Mouse (Mus musculus) intestine, postnatal 0 days (tissue): ENCODE results near the gene Icam1. TPM values are rescaled to one million over a fixed set of nuclear protein-coding genes. Genes with fewer than 3 reads are reported as not detected.
A peak's percentile ranks its signal among the peaks of the same experiment; 100 is the strongest.

ENCODE experiments used
- ATAC-seq: fragments of 200-750 bp; cut with Nextera tagmentation; 2 replicates; pipeline ENCODE4 v1.8.0; 2017; ENCODE audit warnings: mild to moderate bottlenecking, moderate TSS enrichment, moderate library complexity
- H3K27ac ChIP-seq: fragments of 300-500 bp; sonication (generic); 2 replicates; pipeline ENCODE4 v1.5.1; 2014; ENCODE audit warnings: mild to moderate bottlenecking, low read depth, low read length, moderate library complexity
- H3K27me3 ChIP-seq: fragments of 300-500 bp; sonication (generic); replicated peaks from 2 replicates; pipeline ENCODE4 v1.6.1; 2014; ENCODE audit warnings: low read length, mixed read lengths; ENCODE audit not compliant: control insufficient read depth, insufficient read depth
- H3K36me3 ChIP-seq: fragments of 300-500 bp; sonication (generic); 2 replicates; pipeline ENCODE4 v1.6.1; 2014; ENCODE audit warnings: mild to moderate bottlenecking, moderate library complexity; ENCODE audit not compliant: control insufficient read depth, insufficient read depth
- H3K4me1 ChIP-seq: fragments of 300-500 bp; sonication (generic); replicated peaks from 2 replicates; pipeline ENCODE4 v1.6.1; 2014; ENCODE audit warnings: antibody characterized with exemption, low read length, mixed read lengths; ENCODE audit not compliant: control insufficient read depth, insufficient read depth
- H3K4me2 ChIP-seq: fragments of 300-500 bp; sonication (generic); replicated peaks from 2 replicates; pipeline ENCODE4 v1.6.1; 2014; ENCODE audit warnings: low read depth, mild to moderate bottlenecking, moderate library complexity
- H3K4me3 ChIP-seq: fragments of 300-500 bp; sonication (generic); 2 replicates; pipeline ENCODE4 v1.5.1; 2014; ENCODE audit warnings: low read depth, low read length
- H3K9ac ChIP-seq: fragments of 300-500 bp; sonication (generic); 2 replicates; pipeline ENCODE4 v1.6.1; 2014; ENCODE audit warnings: mild to moderate bottlenecking, low read depth, low read length
- H3K9me3 ChIP-seq: fragments of 300-500 bp; sonication (generic); 2 replicates; pipeline ENCODE4 v1.6.1; 2016; ENCODE audit warnings: mixed run types; ENCODE audit not compliant: control insufficient read depth
- CTCF ChIP-seq: sonication (generic); IDR thresholded peaks from 2 replicates; pipeline ENCODE4 v1.5.1; 2016; ENCODE audit warnings: low read depth, mild to moderate bottlenecking, control low read depth, antibody characterized with exemption, moderate library complexity
- WGBS: fragments of 180-500 bp; shearing (Covaris S2); extraction: QIAGEN DNeasy Blood & Tissue Kit; methylation state at CpG from one replicate; pipeline ENCODE4 v1.1.7; 2014; 5-methylcytosine and 5-hydroxymethylcytosine counted together
- polyA plus RNA-seq: library from polyadenylated mRNA; unstranded; fragments of >200 nt; fragmentation: Nextera tagmentation; extraction: Ambion mirVana; gene quantifications from 2 replicates; pipeline ENCODE4 v1.2.1, GENCODE M21; 2015

Gene Icam1
- polyA plus RNA-seq, 1 experiment from 2014 or later: 10.2 TPM

DNA sequence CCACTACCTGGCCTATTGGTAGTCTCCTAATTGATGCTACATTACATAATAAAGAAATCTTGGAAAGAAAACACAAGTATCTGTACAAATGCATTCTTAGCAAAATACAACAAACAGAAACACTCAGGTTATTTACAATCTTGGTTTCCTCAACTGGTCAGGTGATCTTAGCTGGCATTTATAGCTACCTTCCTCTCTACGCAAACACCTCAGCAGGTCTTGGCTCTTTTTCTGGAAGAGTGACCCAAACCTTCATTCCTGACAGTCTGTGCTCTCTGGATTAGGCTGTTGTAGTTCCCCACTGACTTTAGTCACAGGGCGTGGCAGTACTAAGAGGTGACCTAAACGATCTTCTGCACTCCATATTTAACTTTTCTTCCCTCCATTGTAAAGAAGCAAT lies 29.4 kb downstream of the Icam1 start:
- WGBS: 53% methylated on average over 3 of the region's 3 CpGs
- TF ChIP-seq CTCF: no peak
- H3K36me3 ChIP-seq: no peaks in the 10 kb centered on the region
- H3K9me3 ChIP-seq: no peaks in the 10 kb centered on the region
- H3K4me2 ChIP-seq: no peak overlapping the region
- H3K27me3 ChIP-seq: no peaks in the 10 kb centered on the region
- H3K9ac ChIP-seq: no peak overlapping the region
- H3K4me3 ChIP-seq: no peak overlapping the region
- no peaks in the 10 kb centered on the region for H3K4me1 ChIP-seq
- H3K27ac ChIP-seq: no peak overlapping the region
- ATAC-seq: no peak

DNA sequence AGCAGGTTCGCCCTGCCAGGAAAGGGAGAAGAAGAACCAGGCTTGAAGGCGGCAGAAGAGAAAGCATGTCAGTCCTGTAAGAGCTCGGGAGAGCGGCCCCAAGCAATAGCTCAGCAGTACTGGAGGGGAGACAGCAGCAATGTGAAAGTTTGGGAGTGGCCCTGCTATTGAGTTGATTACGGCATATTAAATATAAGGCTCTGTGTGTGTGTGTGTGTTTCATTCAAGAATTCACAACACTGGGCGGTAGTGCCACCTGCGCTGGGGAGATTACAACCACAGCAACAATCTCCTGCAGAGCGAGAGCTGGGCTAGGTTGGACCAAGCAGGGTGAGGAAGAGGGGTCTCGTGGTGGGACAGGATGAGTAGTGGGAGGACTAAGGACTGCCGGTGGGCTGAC lies 35.8 kb downstream of the Icam1 start:
- 67% methylated on average over 10 of the region's 10 CpGs for WGBS
- Histone ChIP-seq H3K9ac (no peak overlapping the region), H3K4me2 (no peak overlapping the region), H3K36me3 (no peaks in the 10 kb centered on the region), H3K4me3 (no peak overlapping the region), H3K9me3 (no peaks in the 10 kb centered on the region), H3K27ac (no peak overlapping the region), H3K27me3 (no peaks in the 10 kb centered on the region), H3K4me1 (no peaks in the 10 kb centered on the region)
- no peak for TF ChIP-seq CTCF
- ATAC-seq: no peak

DNA sequence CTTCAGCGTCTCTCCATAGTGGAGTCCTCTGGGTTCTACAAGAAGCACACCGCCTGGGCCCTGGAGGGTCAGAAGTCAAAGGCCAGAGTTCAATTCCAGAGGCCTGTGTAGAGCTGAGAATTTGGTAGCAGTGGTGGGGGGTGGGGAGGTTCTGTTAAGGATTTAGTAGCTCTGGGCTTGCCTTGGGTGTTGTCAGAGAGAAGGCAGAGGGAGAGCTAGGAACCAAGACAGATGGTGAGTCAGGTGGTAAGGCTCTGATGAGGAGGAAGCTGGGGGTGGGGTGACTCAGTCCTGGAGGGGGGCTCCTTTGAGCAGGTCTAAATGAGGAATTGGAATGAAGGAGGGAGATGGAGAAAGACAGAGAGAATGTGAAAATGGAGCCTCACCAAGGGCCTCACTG lies 47.1 kb downstream of the Icam1 start:
- WGBS: 89% methylated on average over 2 of the region's 2 CpGs
- Histone ChIP-seq H3K9ac (no peak overlapping the region), H3K4me1 (no peaks in the 10 kb centered on the region), H3K36me3 (peaks cover 22% of the 10 kb centered on the region), H3K27ac (no peak overlapping the region), H3K27me3 (no peaks in the 10 kb centered on the region), H3K4me3 (no peak overlapping the region), H3K4me2 (no peak overlapping the region), H3K9me3 (no peaks in the 10 kb centered on the region)
- TF ChIP-seq CTCF: no peak
- no peak for ATAC-seq

DNA sequence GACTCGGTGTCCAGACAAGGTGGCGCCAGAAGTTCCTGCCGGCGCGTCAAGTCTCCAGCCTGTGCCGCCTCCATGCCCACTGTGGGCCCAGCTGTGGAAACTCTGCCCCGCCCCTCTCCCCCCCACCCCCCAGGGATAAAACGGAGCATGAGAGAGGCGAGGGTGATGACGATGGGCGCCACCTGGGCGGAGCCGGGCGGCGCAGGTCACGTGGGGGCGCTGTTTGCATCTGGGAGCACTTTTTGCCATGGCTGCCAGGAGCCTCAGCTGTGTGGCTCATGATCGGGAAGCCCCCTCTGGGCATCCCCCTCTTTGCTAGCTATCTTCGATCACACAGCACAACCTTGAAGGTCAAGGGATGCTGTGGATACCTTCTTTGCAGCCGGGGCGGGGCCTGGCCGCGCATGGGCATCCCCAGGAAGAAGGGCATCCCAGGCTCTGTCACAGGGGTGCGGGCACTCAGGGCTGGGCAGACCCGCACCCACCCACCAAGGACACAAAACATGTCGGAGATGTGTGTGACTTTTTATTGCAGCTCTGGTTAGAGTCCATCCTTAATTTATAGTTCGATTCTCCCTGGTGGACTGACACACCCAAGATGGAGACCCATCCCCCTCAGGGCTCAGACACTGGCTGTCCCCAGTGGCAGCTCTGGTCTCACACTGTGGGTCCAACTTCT lies 51.4 kb downstream of the Icam1 start, which contains the start of gene Zglp1:
Zglp1 (minus strand) TSS at position 88 of the 679 bp plus-strand sequence.
- Histone ChIP-seq H3K27me3 (no peaks in the 10 kb centered on the region), H3K9me3 (no peaks in the 10 kb centered on the region), H3K9ac (no peak within 1 kb of the TSS), H3K36me3 (peaks cover 27% of the 10 kb centered on the region), H3K4me3 (no peak within 1 kb of the TSS), H3K27ac (no peak within 1 kb of the TSS), H3K4me2 (no peak within 1 kb of the TSS), H3K4me1 (no peaks in the 10 kb centered on the region)
- 86% methylated on average over 27 of the region's 27 CpGs for WGBS
- no peak for TF ChIP-seq CTCF
- no peak for ATAC-seq

DNA sequence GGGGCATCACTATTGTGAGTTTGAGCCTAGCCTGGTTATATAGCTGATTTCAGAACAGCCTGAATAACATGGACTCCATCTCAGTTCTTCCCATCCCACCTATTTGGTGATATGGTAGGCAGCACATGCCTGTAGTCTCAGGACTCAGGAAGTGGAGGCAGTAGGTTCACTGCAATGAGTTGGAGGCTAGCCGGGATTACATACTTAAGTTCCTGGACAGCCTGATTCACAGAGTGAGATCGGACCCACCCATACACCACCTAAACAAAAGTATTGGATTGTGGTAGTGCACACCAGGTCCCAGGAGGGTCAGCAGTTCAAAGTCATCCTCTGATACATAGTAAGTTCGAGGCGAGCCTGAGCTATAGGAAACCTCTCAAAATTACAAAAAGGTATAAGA lies 56.9 kb downstream of the Icam1 start:
- peak overlapping the region; percentile 52 for H3K9ac ChIP-seq
- H3K4me1 ChIP-seq: no peaks in the 10 kb centered on the region
- WGBS: 6% methylated on average over 4 of the region's 4 CpGs
- no peaks in the 10 kb centered on the region for H3K9me3 ChIP-seq
- H3K27ac ChIP-seq: peak overlapping the region; percentile 29; the same call in 1 of the 2 replicates
- H3K27me3 ChIP-seq: no peaks in the 10 kb centered on the region
- peaks cover 37% of the 10 kb centered on the region for H3K36me3 ChIP-seq
- peak overlapping the region; percentile 57 for H3K4me3 ChIP-seq
- peak; percentile 17 for ATAC-seq
- TF ChIP-seq CTCF: no peak
- H3K4me2 ChIP-seq: peak overlapping the region; percentile 86

DNA sequence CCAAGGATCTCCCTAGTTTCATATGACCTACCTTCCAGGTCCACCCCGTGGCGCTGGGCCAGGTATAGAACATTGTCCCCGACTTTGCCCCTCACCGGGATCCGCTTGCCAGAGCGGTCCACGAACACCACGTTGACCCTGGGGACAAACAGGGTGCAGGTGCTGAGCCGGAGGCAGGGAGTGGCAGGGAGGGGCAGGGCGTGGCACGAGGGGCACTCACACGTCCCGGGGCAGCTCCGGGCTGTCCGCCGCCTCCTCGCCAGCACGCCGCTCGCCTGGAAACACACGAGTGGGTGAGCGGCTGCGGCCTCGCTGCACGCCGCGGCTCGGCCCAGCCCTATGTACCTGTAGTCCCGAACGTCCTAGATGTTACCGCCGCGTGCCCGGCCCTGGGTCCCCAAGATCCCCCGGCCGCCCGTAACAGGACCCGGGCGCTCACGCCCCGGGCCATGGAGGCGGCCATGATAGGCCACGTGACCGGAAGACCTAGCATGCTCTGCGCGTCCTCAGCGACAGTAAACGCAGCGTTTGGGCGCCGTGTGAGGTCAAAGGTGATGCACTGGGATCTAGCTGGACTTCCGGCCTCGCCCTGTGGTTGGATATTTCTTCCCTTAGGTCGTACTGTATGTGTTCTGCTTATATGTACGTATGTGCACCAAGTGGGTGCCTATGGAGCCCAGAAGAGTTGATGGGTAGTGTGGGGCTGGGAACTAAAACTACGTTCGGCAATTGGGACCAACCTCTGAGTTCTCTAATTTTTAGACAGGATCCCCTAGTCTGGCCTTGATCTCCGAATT lies 57.5 kb downstream of the Icam1 start, which contains the start of the genes Gm49373 and Fdx1l:
Gm49373 (minus strand) TSS at position 53 of the 797 bp plus-strand sequence.
Fdx1l (minus strand) TSS at position 571 of the 797 bp plus-strand sequence.
- Histone ChIP-seq H3K36me3 (peaks cover 39% of the 10 kb centered on the region), H3K9me3 (no peaks in the 10 kb centered on the region), H3K4me1 (no peaks in the 10 kb centered on the region), H3K4me3 (peak within 1 kb of the TSS; percentile 57), H3K9ac (peak within 1 kb of the TSS; percentile 52), H3K4me2 (peak within 1 kb of the TSS; percentile 86), H3K27ac (peak within 1 kb of the TSS; percentile 29), H3K27me3 (no peaks in the 10 kb centered on the region)
- ATAC-seq: peak; percentile 92
- WGBS: 2% methylated on average over 58 of the region's 58 CpGs
- no peak for TF ChIP-seq CTCF
